Mouse (Mus musculus): ENCODE measurements around the gene Gm28308. TPM values are rescaled to one million over a fixed set of nuclear protein-coding genes. Genes with fewer than 3 reads are reported as not detected.
A peak's percentile ranks its signal among the peaks of the same experiment; 100 is the strongest.

Gene Gm28308
- total and polyA plus RNA-seq, 3 experiments, result not detected

DNA sequence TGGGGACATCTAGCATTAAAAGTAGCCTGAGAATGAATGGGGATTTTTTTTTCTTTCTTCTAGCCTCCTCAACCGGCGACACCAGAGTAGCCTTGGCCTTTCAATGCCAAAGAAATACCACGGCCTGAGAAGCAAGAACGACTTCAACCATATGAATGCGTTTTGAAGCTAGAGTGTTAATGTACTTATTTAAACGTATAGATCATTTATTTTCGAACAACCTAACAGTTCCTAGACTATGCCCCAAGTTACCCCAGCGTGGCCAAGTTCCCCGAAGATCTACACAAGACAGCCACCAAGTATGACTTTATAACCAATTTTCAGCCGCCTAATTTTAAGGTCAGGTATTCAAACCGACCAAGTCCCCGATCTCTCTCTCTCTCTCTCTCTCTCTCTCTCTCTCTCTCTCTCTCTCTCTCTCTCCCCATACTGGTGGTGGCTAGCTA lies 7.7 kb upstream of the Gm28308 start:
- peak overlapping the region; percentile 75 to 87 (median 76) for H3K4me3 ChIP-seq (replicated peaks in 1 of 3; ENCODE audit: low read depth in 2 of 3, low read length in 2 of 3, poor library complexity in 1 of 3)
- peak overlapping the region; percentile 78 for H3K9ac ChIP-seq (ENCODE audit: insufficient read depth, low read depth)
- in situ Hi-C loops (cut with MboI; ENCODE audit: low pct_ligation_motif_present, low pct_unique_long_range_greater_than_20kb, low sequenced_read_pairs), result loop anchor here (10.0 to 25.0 kb wide), 3 partner anchors 209 to 1006 kb away; partner anchors contain the start of gene Skap2

DNA sequence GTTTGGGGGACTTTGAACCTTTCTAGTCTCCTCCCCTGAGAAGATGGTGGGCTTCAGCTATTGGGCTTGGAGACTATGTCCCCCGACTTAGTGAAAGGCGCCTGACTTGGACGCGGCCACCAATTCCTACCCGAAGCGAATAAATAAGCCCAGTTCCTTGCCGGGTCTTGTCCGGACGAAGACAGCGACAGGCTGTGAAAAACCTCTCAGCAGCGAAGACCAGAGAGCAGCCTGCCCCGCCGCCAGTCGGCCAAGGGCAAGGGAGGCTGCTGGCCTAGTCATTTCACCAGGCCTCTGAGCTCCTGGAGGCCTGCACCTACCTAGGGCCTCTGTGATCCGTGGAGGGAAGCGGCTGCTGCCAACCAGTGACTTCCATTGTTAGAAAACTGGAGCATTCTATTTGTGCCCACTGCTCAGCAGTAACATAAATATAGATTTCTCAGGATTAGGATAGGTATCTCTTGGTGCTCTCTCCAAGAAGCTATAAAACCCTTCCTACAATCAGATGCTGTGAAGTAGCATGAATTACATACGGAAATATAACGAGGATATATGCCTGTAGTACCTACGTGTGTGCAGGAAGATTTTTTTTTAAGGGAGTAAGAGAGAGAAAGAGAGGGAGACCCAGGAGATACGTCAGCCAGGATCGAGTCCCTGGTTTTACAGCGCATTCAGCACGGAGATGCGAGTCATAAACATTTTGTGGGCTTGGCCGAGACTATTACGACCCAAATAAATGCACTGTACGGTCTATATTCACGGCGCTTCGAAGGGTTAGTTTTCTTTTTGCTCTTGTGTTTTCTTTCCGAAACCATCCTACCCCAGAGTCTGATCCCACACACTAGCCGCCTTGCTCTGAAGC lies 7.1 kb upstream of the Gm28308 start:
- no peak overlapping the region for H3K27ac ChIP-seq (ENCODE audit: insufficient read depth, low read depth)

More for the DNA sequence above, 7.7 kb upstream of the Gm28308 start:
- peaks cover 0 to 6% of the 10 kb centered on the region in 2 experiments for H3K36me3 ChIP-seq (replicated peaks in 1 of 2; ENCODE audit: control insufficient read depth in 1 of 2, insufficient read depth in 1 of 2, low read length in 1 of 2)
- H3K27ac ChIP-seq (ENCODE audit: insufficient read depth, low read depth), result no peak overlapping the region
- TF ChIP-seq MAZ (IDR thresholded peaks at IDR 0.05; ENCODE audit: low read depth, low read length) (no peak), RAD21 (IDR thresholded peaks at IDR 0.05; ENCODE audit: low read depth, low read length) (no peak), TBP (conservative IDR thresholded peaks at IDR 0.05; ENCODE audit: low read depth, low read length) (no peak), SIN3A (IDR thresholded peaks at IDR 0.05; ENCODE audit: low read length) (no peak), ELF1 (IDR thresholded peaks at IDR 0.05; ENCODE audit: low read depth, low read length) (no peak), JUND (conservative IDR thresholded peaks at IDR 0.05; ENCODE audit: low read depth, low read length) (no peak), MAX (IDR thresholded peaks at IDR 0.05; ENCODE audit: low read length) (no peak), MXI1 (IDR thresholded peaks at IDR 0.05; ENCODE audit: low read depth, low read length) (no peak), UBTF (IDR thresholded peaks at IDR 0.05; ENCODE audit: low read depth, low read length) (no peak), MAFK (IDR thresholded peaks at IDR 0.05; ENCODE audit: insufficient replicate concordance, low read length) (no peak), ZKSCAN1 (IDR thresholded peaks at IDR 0.05; ENCODE audit: borderline replicate concordance, low read depth, low read length) (no peak), ZNF384 (IDR thresholded peaks at IDR 0.05; ENCODE audit: low read depth, low read length) (no peak)
- DNase-seq (ENCODE audit: extremely low read depth), result no peak
- peaks cover 26% of the 10 kb centered on the region for H3K9me3 ChIP-seq (replicated peaks; ENCODE audit: low read length)
- peaks cover 0 to 13% of the 10 kb centered on the region in 2 experiments; a peak in 2 of 4 replicates for H3K4me1 ChIP-seq (ENCODE audit: control insufficient read depth in 1 of 2, insufficient read depth in 2 of 2)
- H3K79me2 ChIP-seq (replicated peaks; ENCODE audit: control insufficient read depth, extremely low read depth, insufficient read depth, poor library complexity, severe bottlenecking), result no peaks in the 10 kb centered on the region
- no peaks in the 10 kb centered on the region for H3K27me3 ChIP-seq (replicated peaks)
- peak overlapping the region; percentile 57 for H3K4me2 ChIP-seq (ENCODE audit: insufficient read depth, low read depth, poor library complexity, severe bottlenecking)
- dilution Hi-C loops (cut with MboI; ENCODE audit: extremely low pct_ligation_motif_present, extremely low pct_unique_long_range_greater_than_20kb, low sequenced_read_pairs), result no loop called here

More for the DNA sequence above, 7.1 kb upstream of the Gm28308 start:
- dilution Hi-C loops (cut with MboI; ENCODE audit: extremely low pct_ligation_motif_present, extremely low pct_unique_long_range_greater_than_20kb, low sequenced_read_pairs), result no loop called here
- Histone ChIP-seq H3K4me2 (ENCODE audit: insufficient read depth, low read depth, poor library complexity, severe bottlenecking) (no peak overlapping the region), H3K4me3 (replicated peaks in 1 of 3; ENCODE audit: low read depth in 2 of 3, low read length in 2 of 3, poor library complexity in 1 of 3) (no peak overlapping the region), H3K27me3 (replicated peaks) (no peaks in the 10 kb centered on the region), H3K9me3 (replicated peaks; ENCODE audit: low read length) (peaks cover 20% of the 10 kb centered on the region), H3K4me1 (ENCODE audit: control insufficient read depth in 1 of 2, insufficient read depth in 2 of 2) (peaks cover 0 to 13% of the 10 kb centered on the region in 2 experiments; a peak in 2 of 4 replicates), H3K9ac (ENCODE audit: insufficient read depth, low read depth) (no peak overlapping the region), H3K36me3 (replicated peaks in 1 of 2; ENCODE audit: control insufficient read depth in 1 of 2, insufficient read depth in 1 of 2, low read length in 1 of 2) (no peaks in the 10 kb centered on the region), H3K79me2 (replicated peaks; ENCODE audit: control insufficient read depth, extremely low read depth, insufficient read depth, poor library complexity, severe bottlenecking) (no peaks in the 10 kb centered on the region)
- no peak for DNase-seq (ENCODE audit: extremely low read depth)
- TF ChIP-seq TCF12 (IDR thresholded peaks at IDR 0.05; ENCODE audit: low read depth, low read length) (no peak), JUN (IDR thresholded peaks at IDR 0.05; ENCODE audit: insufficient read depth, low read depth, low read length) (no peak), TBP (conservative IDR thresholded peaks at IDR 0.05; ENCODE audit: low read depth, low read length) (no peak), ZC3H11A (IDR thresholded peaks at IDR 0.05; ENCODE audit: low read depth, low read length) (no peak), ETS1 (conservative IDR thresholded peaks at IDR 0.05; ENCODE audit: low read depth, low read length) (no peak), USF2 (conservative IDR thresholded peaks at IDR 0.05; ENCODE audit: low read depth, low read length) (no peak), IRF4 (IDR thresholded peaks at IDR 0.05; ENCODE audit: low read depth, low read length) (no peak)
- in situ Hi-C loops (cut with MboI; ENCODE audit: low pct_ligation_motif_present, low pct_unique_long_range_greater_than_20kb, low sequenced_read_pairs), result loop anchor here (10.0 to 25.0 kb wide), 3 partner anchors 208 to 1005 kb away; partner anchors contain the start of gene Skap2
